Mouse (Mus musculus) spleen, adult 2 months (tissue): ENCODE measurements around the gene Ano2.

Experiments used
- CTCF ChIP-seq: fragments of 200-500 bp; IDR thresholded peaks from 2 replicates; pipeline ENCODE4 v1.5.1; 2011; ENCODE audit warnings: mild to moderate bottlenecking, inconsistent platforms; ENCODE audit not compliant: insufficient read depth, insufficient read length, insufficient replicate concordance; ENCODE audit errors: extremely low read depth
- POLR2A ChIP-seq: fragments of 200-500 bp; IDR thresholded peaks from 2 replicates; pipeline ENCODE4 v1.6.1; 2011; ENCODE audit warnings: low read depth, low read length, inconsistent platforms

- TF ChIP-seq CTCF (no peak), POLR2A (no peak)
These were observed 235.6 kb downstream of the Ano2 start for GRCm38 (mm10) chr6:125925861-125926260.
